Mouse (Mus musculus): ENCODE measurements around the gene Psmd3. TPM values are rescaled to one million over a fixed set of nuclear protein-coding genes. Genes with fewer than 3 reads are reported as not detected.
A peak's percentile ranks its signal among the peaks of the same experiment; 100 is the strongest.
"Not testable (repeated sequence)": the region's sequence is repeated elsewhere in the genome, so short reads cannot be mapped to it uniquely, and the experiment has no call there.

Gene Psmd3
- polyA plus RNA-seq, 1 experiment from 2014 or later: 222 TPM

- H3K9ac ChIP-seq: no peak overlapping the region
- no peak overlapping the region for H3K4me3 ChIP-seq
- no peaks in the 10 kb centered on the region for H3K27me3 ChIP-seq
- no peak for ATAC-seq (ENCODE audit: low FRiP score)
- peaks cover 22% of the 10 kb centered on the region for H3K36me3 ChIP-seq
- peaks cover 6% of the 10 kb centered on the region; the same call in 1 of the 2 replicates for H3K9me3 ChIP-seq (replicated peaks)
- H3K27ac ChIP-seq: no peak overlapping the region
- H3K4me2 ChIP-seq (replicated peaks): no peak overlapping the region
- WGBS: 73% methylated on average over 4 of the region's 4 CpGs
- H3K4me1 ChIP-seq: peaks cover 7% of the 10 kb centered on the region
Observed at GRCm38 (mm10) chr11:98730727-98731126, 48.4 kb downstream of the Psmd3 start.

- WGBS: 64% methylated on average over 5 of the region's 5 CpGs
Observed at GRCm38 (mm10) chr11:98731134-98731533, 48.8 kb downstream of the Psmd3 start.

DNA sequence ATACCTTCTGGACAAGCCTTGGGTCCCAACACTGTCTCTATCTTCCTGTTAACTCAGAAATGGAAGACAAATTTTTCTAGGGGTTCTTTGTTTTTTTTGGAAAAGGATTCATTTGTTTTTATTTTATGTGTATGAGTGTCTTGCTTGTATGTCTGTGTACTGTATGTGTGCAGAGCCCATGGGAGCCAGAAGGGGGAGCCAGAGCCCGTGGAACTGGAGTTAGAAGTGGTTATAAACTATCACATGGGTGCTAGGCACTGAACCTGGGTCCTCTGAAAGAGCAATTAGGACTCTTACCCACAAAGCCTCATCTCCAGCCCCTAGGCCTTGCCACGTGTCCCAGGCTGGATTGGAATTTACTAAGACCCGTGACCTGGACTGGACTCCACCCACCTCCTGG is 51.7 kb downstream of the Psmd3 start:
- Histone ChIP-seq H3K27me3 (no peaks in the 10 kb centered on the region), H3K36me3 (no peaks in the 10 kb centered on the region), H3K27ac (no peak overlapping the region), H3K4me3 (no peak overlapping the region), H3K9ac (no peak overlapping the region), H3K9me3 (replicated peaks) (peaks cover 6% of the 10 kb centered on the region; the same call in 1 of the 2 replicates), H3K4me1 (peaks cover 11% of the 10 kb centered on the region), H3K4me2 (replicated peaks) (no peak overlapping the region)
- ATAC-seq (ENCODE audit: low FRiP score): no peak
- WGBS: 81% methylated on average over 3 of the region's 3 CpGs

More at GRCm38 (mm10) chr11:98731134-98731533, 48.8 kb downstream of the Psmd3 start:
- H3K9ac ChIP-seq: no peak overlapping the region
- peaks cover 18% of the 10 kb centered on the region for H3K36me3 ChIP-seq
- peaks cover 7% of the 10 kb centered on the region for H3K4me1 ChIP-seq
- H3K4me3 ChIP-seq: no peak overlapping the region
- peaks cover 6% of the 10 kb centered on the region; the same call in 1 of the 2 replicates for H3K9me3 ChIP-seq (replicated peaks)
- no peak overlapping the region for H3K27ac ChIP-seq
- ATAC-seq (ENCODE audit: low FRiP score): no peak
- H3K27me3 ChIP-seq: no peaks in the 10 kb centered on the region
- H3K4me2 ChIP-seq (replicated peaks): no peak overlapping the region

DNA sequence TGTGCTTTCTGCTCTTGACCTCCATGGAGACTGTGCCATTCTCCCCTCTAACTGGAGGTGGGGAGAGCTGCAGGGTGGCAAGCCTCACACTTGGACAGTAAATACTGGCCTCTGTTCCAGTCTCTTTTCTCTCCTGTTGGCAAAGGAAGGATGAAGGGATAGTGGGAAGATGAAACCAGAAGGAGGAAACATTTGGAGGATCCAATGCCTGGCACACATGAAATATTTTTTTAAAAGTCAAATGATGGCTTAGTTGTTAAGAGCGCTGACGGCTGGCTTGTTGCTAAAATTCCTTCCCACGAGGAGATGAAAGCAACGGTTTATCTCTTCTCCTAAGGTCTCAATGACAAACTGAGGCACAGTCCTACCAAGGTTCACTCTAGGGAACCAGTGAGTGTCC is 52.8 kb downstream of the Psmd3 start:
- no peak overlapping the region for H3K27ac ChIP-seq
- H3K9ac ChIP-seq: no peak overlapping the region
- no peak overlapping the region for H3K4me2 ChIP-seq (replicated peaks)
- no peak for ATAC-seq (ENCODE audit: low FRiP score)
- WGBS: 89% methylated on average over 4 of the region's 4 CpGs
- no peaks in the 10 kb centered on the region for H3K27me3 ChIP-seq
- peaks cover 19% of the 10 kb centered on the region for H3K4me1 ChIP-seq
- H3K9me3 ChIP-seq (replicated peaks): peaks cover 6% of the 10 kb centered on the region; the same call in 1 of the 2 replicates
- H3K36me3 ChIP-seq: no peaks in the 10 kb centered on the region
- H3K4me3 ChIP-seq: no peak overlapping the region

DNA sequence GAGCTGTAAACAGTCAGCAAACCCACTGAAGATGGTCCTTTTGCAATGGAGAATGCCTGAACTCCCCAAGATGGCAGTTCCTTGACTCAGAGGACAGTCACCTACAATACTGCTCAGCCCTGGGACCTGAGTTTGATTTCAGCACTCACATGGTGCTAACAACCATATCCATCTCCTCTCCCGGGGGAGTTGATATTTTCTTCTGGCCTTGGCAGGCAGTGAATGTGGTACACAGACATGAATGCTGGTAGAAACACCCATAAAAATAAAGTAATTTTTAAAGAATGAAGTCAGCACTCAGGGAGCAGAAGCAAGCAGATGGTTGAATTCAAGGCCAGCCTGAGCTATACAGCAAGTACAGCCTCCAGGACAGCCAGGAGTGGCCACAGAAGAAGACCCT is 53.8 kb downstream of the Psmd3 start:
- ATAC-seq (ENCODE audit: low FRiP score): no peak
- H3K27me3 ChIP-seq: no peaks in the 10 kb centered on the region

DNA sequence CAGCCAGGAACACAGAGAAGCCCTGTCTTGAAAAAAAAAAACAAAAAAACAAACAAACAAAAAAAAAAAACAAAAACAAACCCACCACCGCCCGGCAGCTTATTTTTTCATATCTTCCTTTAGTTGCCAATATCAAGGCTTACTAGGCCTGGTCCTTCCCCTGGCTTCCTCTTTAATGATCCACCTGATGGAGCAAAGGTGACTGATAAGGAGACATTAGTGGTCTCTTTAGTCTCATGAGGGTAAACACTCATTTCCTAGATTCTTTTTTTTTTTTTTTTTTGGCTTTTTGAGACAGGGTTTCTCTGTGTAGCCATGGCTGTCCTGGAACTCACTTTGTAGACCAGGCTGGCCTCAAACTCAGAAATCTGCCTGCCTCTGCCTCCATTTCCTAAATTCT is 54.9 kb downstream of the Psmd3 start:
- H3K4me2 ChIP-seq (replicated peaks): not testable (repeated sequence)

More for the DNA sequence above, 53.8 kb downstream of the Psmd3 start:
- Histone ChIP-seq H3K4me1 (peaks cover 30% of the 10 kb centered on the region), H3K4me3 (no peak overlapping the region), H3K27ac (no peak overlapping the region), H3K4me2 (replicated peaks) (no peak overlapping the region), H3K36me3 (no peaks in the 10 kb centered on the region), H3K9ac (no peak overlapping the region), H3K9me3 (replicated peaks) (peaks cover 6% of the 10 kb centered on the region; the same call in 1 of the 2 replicates)
- WGBS: 88% methylated on average over 1 of the region's 1 CpGs

GRCm38 (mm10) chr11:98738428-98738911 is 56.1 kb downstream of the Psmd3 start:
- H3K9me3 ChIP-seq (replicated peaks): peaks cover 6% of the 10 kb centered on the region; the same call in 1 of the 2 replicates
- H3K27me3 ChIP-seq: no peaks in the 10 kb centered on the region
- WGBS: 19% methylated on average over 4 of the region's 4 CpGs
- H3K36me3 ChIP-seq: no peaks in the 10 kb centered on the region
- ATAC-seq (ENCODE audit: low FRiP score): no peak
- no peak overlapping the region; the same call in 1 of the 2 replicates for H3K9ac ChIP-seq
- H3K27ac ChIP-seq: peak overlapping the region; percentile 81
- H3K4me2 ChIP-seq (replicated peaks): no peak overlapping the region
- peaks cover 43% of the 10 kb centered on the region for H3K4me1 ChIP-seq
- H3K4me3 ChIP-seq: no peak overlapping the region

More for the DNA sequence above, 54.9 kb downstream of the Psmd3 start:
- WGBS: 94% methylated on average over 2 of the region's 2 CpGs
- H3K27me3 ChIP-seq; H3K9me3 ChIP-seq (replicated peaks); H3K27ac ChIP-seq; ATAC-seq (ENCODE audit: low FRiP score); H3K9ac ChIP-seq; H3K4me3 ChIP-seq; H3K36me3 ChIP-seq: not testable (repeated sequence)
- peaks cover 33% of the 10 kb centered on the region for H3K4me1 ChIP-seq

GRCm38 (mm10) chr11:98738925-98739324 is 56.6 kb downstream of the Psmd3 start:
- Histone ChIP-seq H3K4me3 (no peak overlapping the region), H3K9ac (no peak overlapping the region; the same call in 1 of the 2 replicates), H3K36me3 (no peaks in the 10 kb centered on the region), H3K27ac (peak overlapping the region; percentile 81), H3K27me3 (no peaks in the 10 kb centered on the region), H3K9me3 (replicated peaks) (peaks cover 6% of the 10 kb centered on the region; the same call in 1 of the 2 replicates), H3K4me1 (peaks cover 48% of the 10 kb centered on the region), H3K4me2 (replicated peaks) (no peak overlapping the region)
- WGBS: 55% methylated on average over 9 of the region's 9 CpGs
- ATAC-seq (ENCODE audit: low FRiP score): no peak

DNA sequence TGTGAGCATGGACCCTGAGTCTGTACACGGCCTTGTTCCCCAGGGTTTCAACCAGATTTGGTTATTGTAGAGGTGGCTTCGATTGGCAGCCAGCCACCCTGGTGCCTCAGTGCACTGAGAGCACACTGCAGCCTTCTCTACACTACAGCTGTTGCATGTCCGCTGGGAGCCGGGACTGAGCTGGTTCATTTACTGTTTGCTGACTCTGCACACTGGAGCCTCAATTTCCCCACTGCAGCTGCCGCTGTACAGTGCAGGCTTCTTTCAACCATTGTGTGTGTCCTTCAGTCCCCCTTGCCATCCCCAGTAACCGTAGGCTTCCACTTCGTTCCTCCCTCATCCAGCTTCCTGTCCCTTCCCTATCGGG is 57.7 kb downstream of the Psmd3 start:
- Histone ChIP-seq H3K4me2 (replicated peaks) (peak overlapping the region; percentile 88), H3K27me3 (no peaks in the 10 kb centered on the region), H3K36me3 (no peaks in the 10 kb centered on the region), H3K4me3 (peak overlapping the region; percentile 83), H3K9me3 (replicated peaks) (no peaks in the 10 kb centered on the region), H3K9ac (0 out of 2 replicates have a peak overlapping the region, but pooled peaks have one; percentile 94), H3K27ac (peak overlapping the region; percentile 99), H3K4me1 (peaks cover 59% of the 10 kb centered on the region)
- 0 out of 2 replicates have a peak, but pooled peaks have one; percentile 9 for ATAC-seq (ENCODE audit: low FRiP score)
- 4% methylated on average over 8 of the region's 8 CpGs for WGBS

DNA sequence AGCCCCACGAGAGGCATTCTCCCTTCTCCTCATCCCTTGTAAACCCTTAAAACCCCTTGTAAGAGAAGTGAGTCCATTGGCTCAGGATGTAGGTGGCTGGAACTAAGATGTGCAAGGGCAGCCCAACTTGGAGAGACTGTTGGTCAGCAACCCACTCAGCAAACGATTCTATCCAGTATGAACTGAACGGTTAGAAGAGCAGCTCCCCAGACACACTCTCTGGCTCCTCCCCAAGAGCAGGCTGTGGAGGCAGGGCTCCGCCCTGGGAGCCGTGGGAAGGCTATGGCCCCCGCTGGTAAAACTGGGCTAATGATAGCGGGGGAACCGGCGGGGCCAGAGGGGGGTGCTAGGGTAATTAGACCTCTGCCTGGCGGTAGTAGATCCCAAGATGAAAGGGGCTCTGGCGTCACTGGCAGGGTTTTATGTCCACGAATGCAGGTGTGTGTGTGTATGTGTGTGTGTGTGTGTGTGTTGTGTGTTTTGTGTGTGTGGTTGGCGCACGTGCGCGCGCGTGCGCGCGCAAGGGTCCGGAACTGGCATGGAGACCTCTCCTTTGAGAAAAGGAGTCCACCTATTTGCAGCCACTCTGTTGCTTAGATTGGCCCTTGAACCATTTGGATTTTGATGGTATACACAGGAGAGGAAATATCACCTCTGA is 58.2 kb downstream of the Psmd3 start, which contains the start of gene Thra:
Thra (plus strand) TSS at position 246 of the 658 bp plus-strand sequence.
- H3K36me3 ChIP-seq: no peaks in the 10 kb centered on the region
- peak within 1 kb of the TSS; percentile 94 for H3K9ac ChIP-seq
- H3K4me1 ChIP-seq: peaks cover 64% of the 10 kb centered on the region
- H3K27me3 ChIP-seq: no peaks in the 10 kb centered on the region
- peak within 1 kb of the TSS; percentile 99 for H3K27ac ChIP-seq
- ATAC-seq (ENCODE audit: low FRiP score): peak; percentile 41
- H3K4me2 ChIP-seq (replicated peaks): peak within 1 kb of the TSS; percentile 88
- H3K4me3 ChIP-seq: peak within 1 kb of the TSS; percentile 83
- WGBS: under 1% methylated on average over 22 of the region's 22 CpGs
- no peaks in the 10 kb centered on the region for H3K9me3 ChIP-seq (replicated peaks)

- WGBS: under 1% methylated on average over 17 of the region's 17 CpGs
- peak overlapping the region; percentile 94 for H3K9ac ChIP-seq
- peak overlapping the region; percentile 88 for H3K4me2 ChIP-seq (replicated peaks)
- H3K36me3 ChIP-seq: no peaks in the 10 kb centered on the region
- peak overlapping the region; percentile 99 for H3K27ac ChIP-seq
- peaks cover 70% of the 10 kb centered on the region for H3K4me1 ChIP-seq
- H3K9me3 ChIP-seq (replicated peaks): no peaks in the 10 kb centered on the region
- no peaks in the 10 kb centered on the region for H3K27me3 ChIP-seq
- peak overlapping the region; percentile 83 for H3K4me3 ChIP-seq
- ATAC-seq (ENCODE audit: low FRiP score): no peak
Observed at GRCm38 (mm10) chr11:98741051-98741620, 58.8 kb downstream of the Psmd3 start.

GRCm38 (mm10) chr11:98741622-98742396 is 59.5 kb downstream of the Psmd3 start:
- H3K27me3 ChIP-seq: no peaks in the 10 kb centered on the region
- H3K4me1 ChIP-seq: peaks cover 77% of the 10 kb centered on the region
- peak overlapping the region; percentile 83 for H3K4me3 ChIP-seq
- H3K36me3 ChIP-seq: no peaks in the 10 kb centered on the region
- peak overlapping the region; percentile 94 for H3K9ac ChIP-seq
- under 1% methylated on average over 58 of the region's 86 CpGs for WGBS
- peak overlapping the region; percentile 99 for H3K27ac ChIP-seq
- no peaks in the 10 kb centered on the region for H3K9me3 ChIP-seq (replicated peaks)
- peak overlapping the region; percentile 88 for H3K4me2 ChIP-seq (replicated peaks)
- peak; percentile 71 for ATAC-seq (ENCODE audit: low FRiP score)
